Mouse (Mus musculus) frontal cortex, postnatal 10 days (tissue): Measurements from ENCODE around the gene Mta1.

Source experiments
- DNase-seq, 2 experiments: peaks; one replicate each; pipeline ENCODE4 v3.0.0; 2022; ENCODE audit warnings: low spot score in 2 of 2, mixed read lengths in 1 of 2

Gene Mta1

DNA sequence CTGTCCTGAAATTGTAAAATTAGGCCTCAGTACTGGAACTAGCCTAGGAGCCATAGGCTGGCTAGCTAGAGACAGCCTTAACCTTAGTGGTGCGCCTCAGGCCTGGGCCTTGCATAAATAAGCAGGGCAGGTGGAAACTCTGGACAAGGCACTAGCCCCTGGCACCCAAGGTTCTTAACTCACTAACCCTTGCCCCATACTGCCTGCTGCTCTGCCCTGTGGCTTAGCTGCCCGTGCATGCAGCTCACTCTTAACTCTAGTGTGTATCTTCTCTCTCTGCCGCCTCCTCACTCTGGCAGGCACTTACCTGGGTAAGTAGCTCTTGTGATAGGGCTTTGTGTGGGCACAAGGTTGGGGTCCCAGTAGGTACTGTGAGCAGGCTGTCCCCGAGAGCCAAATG, 36.4 kb downstream of the Mta1 start:
- DNase-seq, result no peak

DNA sequence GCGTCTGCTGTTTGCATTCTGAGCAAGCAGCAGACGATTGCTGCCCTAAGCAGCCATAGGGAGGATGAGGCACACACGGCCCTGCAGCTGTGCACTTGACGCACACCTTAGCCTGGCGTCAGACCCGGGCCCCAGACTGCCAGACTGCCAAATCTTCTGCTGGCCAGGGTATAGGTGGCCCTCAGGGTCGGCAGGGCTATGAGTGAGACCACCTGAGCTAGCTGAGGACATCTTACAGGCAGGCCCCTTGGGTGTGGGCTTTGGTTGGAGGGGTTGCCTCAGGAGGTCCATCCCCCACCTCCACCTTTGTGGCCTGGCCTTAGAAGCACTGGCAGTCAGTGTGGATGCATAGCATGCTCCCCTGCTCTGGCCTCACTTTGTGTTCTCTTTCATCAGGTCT, 37.3 kb downstream of the Mta1 start:
- no peak for DNase-seq

DNA sequence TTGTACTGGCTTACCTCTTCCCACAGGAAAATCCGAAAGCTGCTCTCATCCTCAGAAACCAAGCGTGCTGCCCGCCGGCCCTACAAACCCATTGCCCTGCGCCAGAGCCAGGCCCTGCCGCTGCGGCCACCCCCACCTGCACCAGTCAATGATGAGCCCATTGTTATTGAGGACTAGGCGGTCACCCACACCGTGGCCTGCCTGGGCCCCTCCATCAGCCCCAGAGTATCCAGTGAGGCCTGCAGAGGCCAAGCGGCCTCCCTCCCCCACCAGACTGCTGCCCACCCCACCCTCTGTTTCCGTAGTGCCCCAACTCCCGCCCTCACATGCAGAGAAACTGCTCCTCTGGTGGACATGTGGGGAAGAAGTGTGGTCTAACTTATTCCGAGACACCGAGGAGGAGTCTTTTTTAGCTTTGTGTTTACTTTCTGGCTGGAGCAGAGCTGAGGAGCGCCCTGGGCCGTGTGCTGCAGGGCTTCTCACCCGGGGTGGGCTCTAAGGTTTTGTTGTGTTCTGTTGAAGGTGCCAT, 38.5 kb downstream of the Mta1 start:
- no peak for DNase-seq

DNA sequence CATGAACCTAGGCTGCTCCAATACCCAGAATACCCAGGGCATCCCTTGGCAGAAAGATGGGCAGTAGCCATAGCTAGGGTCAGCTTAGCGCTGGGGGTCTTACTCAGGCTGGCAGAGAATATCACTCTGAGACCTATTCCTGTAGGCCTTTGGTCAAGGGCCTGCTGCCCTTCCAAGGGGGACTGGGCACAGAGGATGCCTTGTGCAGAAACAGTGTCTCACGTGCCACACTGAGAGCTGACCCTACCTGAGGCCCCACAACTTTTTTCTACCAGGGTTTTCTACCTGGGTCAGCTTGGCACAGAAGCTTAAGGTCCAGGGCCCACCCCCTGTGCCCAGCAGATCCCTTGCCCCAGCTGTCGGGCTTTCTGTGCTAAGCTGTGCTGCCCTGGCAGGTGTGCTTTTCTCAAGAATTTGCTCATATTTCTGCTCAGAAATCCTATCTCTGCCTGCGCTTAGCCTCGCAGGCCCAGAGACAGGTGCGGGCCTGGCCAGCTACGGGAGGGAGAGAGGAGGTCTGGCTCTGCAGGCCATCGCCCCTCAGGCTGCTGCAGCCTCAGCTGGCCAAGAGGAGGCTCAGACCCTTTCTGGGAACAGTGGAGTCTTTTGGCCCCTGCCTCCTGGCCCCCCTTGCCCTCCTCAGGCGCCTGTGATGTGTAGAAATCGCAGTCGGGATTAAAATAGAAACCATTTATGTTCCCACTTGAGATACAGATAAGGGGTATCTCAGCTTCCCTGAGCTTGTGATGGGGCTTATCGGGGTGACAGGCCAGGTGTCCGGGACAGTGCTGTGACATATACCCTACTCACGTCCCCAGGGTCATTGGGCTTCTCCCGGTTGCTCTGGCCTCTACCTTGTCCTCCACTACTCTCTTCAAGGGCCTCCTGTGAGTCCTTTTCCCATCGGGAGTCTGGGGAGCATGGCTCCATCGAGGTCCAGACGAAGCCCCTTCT, 39.5 kb downstream of the Mta1 start:
- no peak for DNase-seq

DNA sequence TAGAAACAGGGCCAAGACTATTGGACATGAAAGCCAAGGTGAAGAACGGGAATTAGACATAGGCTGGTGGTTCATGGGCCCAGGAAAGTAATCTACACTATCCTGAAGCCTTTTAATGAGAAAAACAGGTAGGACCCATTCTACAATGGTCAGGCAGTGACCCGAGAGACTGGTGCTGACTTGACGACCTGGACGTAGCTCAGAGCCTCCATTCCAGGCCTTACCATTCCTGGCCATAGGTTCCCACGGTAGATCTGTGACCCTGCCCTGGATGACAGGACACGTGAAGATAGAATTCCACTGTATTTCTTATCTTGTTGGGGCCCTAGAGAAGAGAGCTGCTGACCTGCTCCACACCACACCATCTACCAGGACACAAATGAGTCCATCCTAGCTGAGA, 40.2 kb downstream of the Mta1 start:
- no peak for DNase-seq

DNA sequence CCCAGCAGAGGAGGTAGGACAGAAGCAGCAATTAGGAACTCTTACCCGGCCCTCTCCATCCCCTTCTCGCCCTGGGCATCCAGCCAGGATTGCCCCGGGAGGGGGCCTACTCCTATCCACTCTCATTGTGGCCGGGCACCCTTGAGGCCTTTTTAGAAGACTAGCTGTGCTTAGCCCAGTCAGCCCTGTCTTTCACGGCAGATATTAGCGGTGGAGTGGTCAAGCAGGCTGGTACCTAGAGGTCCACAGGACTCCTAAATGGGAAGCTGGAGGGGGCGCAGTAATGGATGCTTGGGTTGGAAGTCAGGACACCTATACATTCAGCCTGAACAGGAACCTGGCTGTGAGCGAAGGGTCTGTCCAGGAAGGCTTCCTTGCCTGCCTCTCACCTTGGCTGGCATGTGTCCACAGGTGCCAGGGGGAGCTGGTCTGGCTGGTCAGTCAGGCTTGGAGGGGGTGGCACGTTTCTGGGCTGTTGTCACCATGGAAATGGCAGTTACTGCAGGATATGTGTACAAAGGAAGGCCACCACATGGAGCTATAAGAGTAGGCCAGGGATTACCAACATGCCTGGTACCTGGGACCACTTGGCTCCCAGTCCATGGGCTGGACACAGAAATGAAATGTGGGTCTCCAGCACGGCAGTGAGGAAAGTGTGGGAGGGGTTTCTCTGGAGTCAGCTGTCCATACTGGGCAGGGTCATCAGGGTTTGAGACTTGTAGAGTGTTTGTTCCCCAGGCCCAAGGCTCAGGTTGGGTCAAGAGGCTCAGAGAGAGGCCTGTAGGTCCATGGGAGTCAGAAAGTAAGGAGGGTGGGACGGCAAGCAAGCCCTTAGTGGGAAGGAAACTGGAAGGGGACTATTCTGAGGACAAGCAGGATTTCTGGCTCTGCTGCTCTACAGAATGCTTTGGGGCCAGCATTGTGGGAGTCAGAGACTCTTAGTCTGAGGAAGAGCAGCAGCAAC, 41.1 kb downstream of the Mta1 start:
- no peak for DNase-seq

DNA sequence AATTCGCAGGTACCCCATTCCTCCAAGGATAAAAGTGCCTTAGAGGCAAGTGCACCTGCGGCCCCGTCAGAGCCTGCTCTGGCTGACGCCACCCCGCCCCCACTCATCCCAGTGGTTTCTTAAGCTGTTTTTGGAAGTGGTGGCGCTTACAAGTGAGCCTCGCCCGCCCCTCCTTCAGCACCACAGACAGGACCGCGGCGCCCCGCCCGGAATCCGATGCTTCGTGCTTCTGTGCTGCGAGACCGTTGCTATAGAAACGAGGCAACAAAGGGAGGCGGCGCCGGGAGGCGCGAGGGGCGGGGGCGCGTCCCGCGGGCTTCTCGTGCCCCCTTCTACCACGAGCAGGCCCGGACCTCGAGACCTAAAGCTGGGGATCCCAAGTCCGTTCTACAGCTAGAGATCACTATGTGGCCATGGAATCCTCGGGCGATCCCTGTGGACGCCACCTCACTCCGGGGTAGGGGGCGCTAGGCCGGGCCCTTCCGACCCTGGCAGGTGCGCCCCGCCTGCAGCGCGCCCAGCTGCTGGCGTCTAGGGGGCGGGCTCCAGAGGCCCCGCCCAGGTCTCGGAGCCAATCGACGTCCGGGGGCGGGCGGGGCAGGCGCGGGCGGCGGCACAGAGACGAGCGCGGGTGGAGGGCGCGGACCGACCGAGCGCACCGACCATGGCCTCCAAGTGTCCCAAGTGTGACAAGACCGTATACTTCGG, 42.0 kb downstream of the Mta1 start, which contains the start of gene Crip2:
Crip2 (plus strand) TSS at position 329 of the 708 bp plus-strand sequence.
- DNase-seq, result peak; percentile 90 to 95

DNA sequence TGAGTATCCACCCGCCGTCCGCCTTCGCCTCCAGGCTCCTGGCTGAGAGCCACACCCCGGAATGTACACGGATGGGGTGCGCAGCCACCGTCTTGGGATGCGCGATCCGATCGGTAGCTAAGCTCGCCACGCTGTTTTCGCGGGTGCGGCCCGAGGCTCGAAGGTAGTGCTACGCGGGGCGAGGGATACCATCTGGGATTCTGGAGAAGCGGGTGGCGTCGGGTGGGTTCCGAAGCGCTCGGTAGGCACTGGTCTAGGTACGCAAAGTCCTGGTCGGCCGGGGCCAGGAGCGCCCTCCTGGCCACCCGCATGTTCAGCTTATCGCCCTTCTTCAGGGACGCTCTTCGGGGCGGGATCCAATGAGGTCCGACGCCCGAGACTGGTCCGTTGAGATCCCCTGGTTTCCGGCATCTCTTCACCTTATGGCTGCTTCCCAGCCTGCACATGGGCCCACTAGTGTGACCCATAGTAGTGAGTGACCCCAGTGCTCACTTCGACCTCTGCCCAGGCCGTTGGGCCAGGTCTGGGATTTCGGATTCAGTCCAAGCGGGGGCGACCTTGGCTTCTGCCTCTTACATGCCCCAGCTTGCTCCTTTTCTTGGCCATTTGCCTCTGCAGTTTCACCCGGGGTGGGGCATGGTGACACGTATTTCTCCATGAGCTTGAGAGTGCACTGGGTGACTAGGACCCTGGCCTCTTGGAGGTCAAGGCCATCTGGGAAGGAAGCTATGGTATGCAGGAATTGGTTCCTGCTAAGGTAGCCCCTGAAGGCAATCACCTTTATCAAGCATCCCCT, 42.7 kb downstream of the Mta1 start:
- DNase-seq, result peak; percentile 42 to 65

DNA sequence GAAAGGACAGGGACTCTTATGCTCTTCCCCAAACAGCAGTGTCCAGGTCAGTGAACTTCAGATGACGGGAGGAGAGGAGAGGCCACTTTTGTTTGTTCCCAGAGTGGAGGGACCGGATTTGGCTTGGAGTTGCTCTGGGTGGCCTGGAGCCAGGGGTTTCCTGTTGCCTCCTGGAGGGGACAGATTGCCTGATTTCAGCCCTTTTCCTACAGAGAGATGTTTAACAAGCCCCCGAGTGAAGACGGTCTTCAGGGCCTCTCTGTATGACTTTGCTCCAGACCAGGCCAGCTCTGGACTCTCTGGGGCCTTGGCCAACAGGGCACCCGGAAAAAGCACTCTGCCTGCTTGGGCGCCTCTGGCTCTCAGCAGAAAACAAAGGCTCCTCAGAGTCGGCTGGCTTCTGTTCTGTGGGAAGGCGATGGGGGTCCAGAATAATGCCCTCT, 43.5 kb downstream of the Mta1 start:
- peak in 1 of 2 experiments; percentile 48 for DNase-seq

DNA sequence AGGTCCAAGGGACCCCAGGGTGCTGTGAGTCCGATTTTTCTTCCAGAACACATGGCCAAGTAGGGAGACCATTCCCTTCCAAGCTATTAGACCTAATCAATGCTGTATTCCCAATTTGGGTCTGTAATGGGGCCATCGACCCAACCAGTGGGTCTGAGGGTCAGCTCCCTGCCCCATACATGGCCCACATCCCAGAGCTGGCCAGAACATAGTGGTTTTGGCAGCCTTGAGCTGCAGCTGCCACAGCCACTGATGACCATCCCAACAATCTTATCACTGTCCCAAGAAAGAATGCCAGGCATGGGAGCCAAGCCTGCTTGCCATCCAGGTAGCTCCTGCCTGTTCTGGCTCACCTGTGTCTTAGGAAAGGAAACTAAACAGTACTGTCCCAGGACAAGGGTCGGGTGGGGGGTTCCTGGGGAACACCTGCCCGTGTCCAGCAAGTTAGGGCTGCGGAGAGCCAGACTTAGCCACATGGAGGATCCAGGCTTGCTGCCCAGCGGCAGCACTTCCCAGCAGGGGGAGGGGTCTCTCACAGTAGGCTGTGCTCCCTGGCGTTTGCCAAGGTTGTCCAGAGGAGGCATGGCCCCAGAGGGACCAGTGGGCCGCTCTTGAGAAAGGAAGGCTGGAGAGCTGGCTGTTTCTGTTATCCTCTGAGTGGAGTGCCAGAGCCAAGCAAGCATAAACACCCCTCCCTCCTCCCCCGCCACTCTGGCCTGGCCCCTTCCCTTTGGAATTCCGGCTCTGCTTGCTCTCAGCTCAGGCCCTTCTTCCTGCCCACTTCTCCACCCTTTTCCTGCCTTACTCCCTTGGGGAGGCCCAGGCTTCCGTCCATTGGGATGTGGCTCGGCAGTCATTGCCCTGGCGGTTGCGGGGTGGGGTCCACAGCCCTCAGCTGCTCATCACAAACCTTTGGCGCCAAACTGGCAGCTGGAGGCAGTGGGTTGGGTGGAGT, 44.2 kb downstream of the Mta1 start:
- peak; percentile 61 to 74 for DNase-seq

DNA sequence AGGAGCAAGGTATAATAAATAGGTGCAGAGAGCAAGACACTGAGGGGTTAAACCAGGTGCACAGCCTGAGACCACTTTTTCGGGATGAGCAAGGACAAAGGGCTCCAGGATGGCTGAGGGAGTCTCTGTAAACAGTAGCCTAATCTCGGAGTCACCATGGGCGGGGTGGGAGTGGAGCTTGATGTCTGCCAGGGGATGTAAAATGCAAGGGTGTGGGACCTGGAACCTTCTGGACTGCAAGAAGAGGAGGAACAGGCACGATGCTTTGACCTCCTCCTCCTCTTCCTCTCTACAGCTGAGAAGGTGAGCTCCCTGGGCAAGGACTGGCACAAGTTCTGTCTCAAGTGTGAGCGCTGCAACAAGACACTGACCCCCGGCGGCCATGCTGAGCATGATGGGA, 45.1 kb downstream of the Mta1 start:
- no peak for DNase-seq

DNA sequence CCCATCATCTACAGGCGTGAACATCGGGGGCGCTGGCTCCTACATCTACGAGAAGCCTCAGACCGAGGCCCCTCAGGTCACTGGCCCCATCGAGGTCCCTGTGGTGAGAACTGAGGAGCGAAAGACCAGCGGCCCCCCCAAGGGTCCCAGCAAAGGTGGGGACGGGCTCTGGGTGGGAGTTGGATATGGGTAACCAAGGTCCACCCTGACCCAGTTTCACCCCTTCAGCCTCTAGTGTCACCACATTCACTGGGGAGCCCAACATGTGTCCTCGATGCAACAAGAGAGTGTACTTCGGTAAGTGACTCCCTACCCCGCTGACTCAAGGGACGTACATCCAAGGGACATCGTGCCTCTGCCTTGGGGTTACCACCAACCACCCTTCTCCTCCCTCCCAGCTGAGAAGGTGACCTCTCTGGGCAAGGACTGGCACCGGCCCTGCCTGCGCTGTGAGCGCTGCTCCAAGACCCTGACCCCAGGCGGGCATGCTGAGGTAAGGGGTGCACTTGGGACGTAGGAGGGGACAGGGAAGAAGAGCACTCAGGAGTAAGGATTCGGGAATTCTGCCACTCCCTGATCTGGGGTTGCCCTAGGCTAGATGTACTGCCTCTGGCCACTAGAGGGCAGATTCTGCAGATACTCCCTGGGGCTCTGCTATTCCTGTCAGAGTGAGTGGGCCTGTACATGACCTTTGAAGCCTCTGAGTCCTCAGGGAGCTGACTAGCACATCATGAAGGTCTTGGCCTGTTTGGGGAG, 46.1 kb downstream of the Mta1 start:
- DNase-seq, result peak in 1 of 2 experiments; percentile 39

DNA sequence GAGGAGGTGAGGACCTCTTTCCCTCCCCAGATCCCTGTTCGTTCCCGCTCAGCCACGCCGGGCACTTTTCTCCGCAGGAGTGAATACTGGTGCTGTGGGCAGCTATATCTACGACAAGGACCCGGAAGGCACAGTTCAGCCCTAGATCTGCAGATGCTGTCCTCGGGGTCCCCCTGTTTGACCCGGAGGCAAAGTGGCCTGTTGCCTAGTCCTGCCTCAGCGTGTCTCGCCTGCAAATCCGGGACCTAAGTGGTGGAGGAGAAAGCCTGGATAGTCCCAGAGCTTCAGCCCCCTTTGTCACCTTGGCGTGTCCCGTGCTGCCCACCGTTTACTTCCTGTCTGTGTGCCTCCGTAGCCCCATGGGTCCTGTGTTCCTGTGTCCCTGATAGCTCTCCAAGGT, 46.8 kb downstream of the Mta1 start:
- no peak for DNase-seq

DNA sequence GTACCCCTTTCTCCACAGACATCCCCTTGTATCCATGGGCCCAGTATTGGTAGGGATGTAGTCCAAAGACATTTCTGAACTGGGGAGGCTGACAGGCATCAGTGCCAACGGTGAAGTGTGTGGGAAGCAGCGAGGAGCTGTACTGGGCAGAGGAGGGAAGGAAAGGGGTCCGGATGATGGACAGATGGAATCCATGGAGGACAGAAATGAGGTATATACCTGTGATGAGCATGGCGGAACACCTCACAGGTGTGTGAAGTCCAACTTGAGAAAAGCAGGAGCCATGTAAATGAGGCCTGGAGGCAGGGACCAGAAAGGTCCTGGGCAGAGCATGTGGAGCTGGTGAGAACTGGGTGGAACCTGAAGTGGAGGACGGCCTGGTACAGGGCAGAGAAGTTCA, 47.5 kb downstream of the Mta1 start:
- DNase-seq, result no peak

DNA sequence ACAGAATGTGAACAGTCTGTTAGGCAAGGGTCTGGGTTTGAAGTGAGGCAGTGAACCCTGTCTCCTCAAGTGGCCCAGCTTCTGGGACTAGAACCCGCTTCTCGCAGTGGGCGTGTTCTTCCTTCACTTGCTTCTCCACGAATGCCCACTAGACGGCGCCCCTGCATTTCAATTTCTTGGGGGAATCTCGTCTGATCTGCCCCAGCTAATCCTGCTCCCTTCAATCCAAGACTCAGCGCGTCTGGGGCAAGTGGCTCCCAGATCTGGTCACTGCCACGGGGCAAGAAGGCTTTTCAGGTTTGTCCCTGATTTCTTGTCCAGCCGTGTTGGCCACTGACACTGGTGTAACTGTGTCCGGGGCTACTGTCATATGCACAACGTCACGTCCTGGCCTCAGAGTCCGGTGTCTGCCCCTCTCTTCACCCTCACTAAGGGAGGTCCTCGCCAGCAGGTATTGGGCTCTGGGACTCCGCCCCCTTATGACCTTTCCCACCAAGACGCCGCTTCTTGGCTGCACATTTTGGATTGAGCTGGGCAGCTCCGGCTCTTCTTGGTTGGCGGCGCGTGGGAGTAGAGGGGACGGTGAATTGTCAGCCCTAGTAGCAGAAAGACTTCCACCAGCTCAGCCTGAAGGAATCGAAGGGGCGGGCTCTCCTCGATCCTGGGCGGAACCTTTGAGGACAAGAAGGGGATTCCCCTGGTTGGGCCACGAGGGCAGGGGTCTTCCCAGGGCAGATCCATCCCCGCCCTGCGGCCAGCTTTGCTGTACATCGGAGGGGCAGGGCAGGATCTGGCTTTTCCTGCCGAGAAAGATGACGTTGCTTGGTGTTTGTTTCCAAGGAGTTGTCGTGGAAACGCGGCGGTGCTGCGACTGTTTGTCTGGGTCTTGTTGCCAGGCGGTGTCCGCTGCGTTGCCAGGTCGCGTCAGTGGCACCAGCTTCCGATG, 48.3 kb downstream of the Mta1 start, which contains the start of gene Crip1:
Crip1 (plus strand) TSS at position 205 of the 946 bp plus-strand sequence.
- peak; percentile 68 to 83 for DNase-seq

DNA sequence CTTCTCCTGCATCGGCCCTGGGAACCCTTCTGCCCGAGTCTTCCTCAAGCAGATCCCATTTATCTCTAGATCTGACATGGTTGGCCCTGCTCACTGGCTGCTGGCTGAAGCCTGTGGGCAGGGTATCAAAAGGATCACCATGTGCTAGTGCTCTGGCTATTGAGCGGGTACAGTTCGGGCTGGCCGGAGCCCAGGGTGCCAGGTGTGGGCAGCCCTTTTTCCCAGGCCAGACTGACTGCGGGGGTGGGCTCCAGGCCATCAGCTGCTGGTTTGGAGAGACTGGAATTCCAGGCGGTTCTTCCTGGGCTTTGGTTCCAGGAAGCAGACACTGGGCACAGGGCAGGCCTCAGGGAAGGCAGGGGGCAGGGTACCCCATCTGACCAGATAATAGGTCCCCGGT, 49.4 kb downstream of the Mta1 start:
- no peak for DNase-seq

DNA sequence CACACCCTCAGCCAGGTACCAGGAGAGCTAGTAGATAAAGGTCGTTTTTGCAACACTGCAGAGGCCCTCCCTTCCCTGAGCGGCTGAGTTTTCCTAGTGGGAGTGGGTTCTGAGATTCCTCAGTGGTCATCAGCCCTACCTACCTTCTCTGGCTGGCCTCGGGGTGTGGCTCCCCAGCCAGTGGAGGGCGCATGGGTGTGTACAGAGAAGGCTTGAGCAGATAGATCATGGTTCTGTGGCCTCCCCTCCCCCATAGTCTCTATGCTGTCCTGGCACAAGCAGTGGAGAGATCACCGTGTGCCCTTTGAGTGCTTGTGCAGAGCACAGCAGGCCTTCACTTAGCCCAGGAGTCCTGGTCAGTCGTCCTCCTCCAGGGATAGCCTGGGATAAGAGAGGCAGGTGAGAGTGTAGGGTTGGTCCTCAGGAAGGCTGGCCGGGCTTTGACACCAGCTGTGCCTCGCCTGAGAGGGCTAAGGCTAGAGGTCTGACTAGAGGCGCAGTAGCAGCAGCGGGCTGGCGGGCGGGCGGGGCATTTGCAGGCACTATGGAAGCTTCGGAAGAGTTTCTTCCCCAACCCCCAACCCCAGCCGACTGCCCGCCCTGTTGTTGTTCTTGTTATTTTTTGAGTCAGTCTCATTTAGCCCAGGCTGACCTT, 50.4 kb downstream of the Mta1 start:
- no peak for DNase-seq
